Comparison of ENCODE assay signal across 11 mouse cellular contexts in the genomic region with DNA sequence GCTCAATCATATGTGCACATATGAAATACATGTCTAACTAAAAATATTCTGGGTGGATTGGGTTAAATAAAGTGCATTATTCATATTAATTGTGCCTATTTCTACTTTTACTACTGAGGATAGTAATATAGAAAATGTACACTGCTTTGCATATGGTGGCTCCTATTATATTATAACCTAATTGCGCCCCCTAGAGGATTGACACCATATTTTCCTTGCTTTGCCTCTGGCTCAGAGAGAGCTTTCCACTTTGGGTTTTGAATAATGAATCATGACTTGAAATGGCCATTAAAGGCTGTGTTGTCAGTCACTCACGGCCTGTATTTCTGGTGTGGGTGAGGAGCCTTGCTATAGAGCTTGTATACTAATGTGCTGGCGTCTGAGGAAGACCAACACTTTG. TPM values are rescaled to one million over a fixed set of nuclear protein-coding genes. Genes with fewer than 3 reads are reported as not detected.
DNase-seq lines count a peak whose midpoint lies in the region; ATAC-seq and TF ChIP-seq lines count a peak whose summit lies in the region.
"Had no signal": no experiment of that assay in that cellular context is flagged by ENCODE, and none has a peak within 500 bp of the region (broad histone marks: within the 10 kb centered on the region; RNA-seq: fewer than 3 reads in every experiment).

No protein-coding gene starts in this region.

- TF ChIP-seq EP300 in liver, embryonic 14.5 days (IDR thresholded peaks at IDR 0.05; ENCODE audit: low read depth) = no peak

- no peak overlapping the region for H3K4me2 ChIP-seq in liver, embryonic 14.5 days (ENCODE audit: low read depth)
- H3K4me2 ChIP-seq in liver, embryonic 11.5 days = no peak overlapping the region
- H3K4me2 ChIP-seq: forebrain, embryonic 12.5 days; neural tube, embryonic 12.5 days had no signal

- H3K27ac ChIP-seq in liver, embryonic 14.5 days = no peak overlapping the region
- no peak overlapping the region for H3K27ac ChIP-seq in liver, embryonic 11.5 days (ENCODE audit: low read depth, low read length)
- H3K27ac ChIP-seq: forebrain, embryonic 12.5 days; neural tube, embryonic 12.5 days had no signal

- TF ChIP-seq CTCF in liver, embryonic 14.5 days (IDR thresholded peaks at IDR 0.05; ENCODE audit: low read depth) = peak; percentile 50; the same call in 1 of the 2 replicates
- TF ChIP-seq CTCF in E14TG2a.4 (conservative IDR thresholded peaks at IDR 0.05; ENCODE audit: low read length) = peak; percentile 75

- no peaks in the 10 kb centered on the region for H3K27me3 ChIP-seq in liver, embryonic 14.5 days (ENCODE audit: control insufficient read depth, insufficient read depth, low read length)
- H3K27me3 ChIP-seq in liver, embryonic 11.5 days (replicated peaks; ENCODE audit: control insufficient read depth, insufficient read depth, low read length) = no peaks in the 10 kb centered on the region
- peaks cover 2% of the 10 kb centered on the region; the same call in 1 of the 2 replicates for H3K27me3 ChIP-seq in E14TG2a.4 (ENCODE audit: insufficient read depth, low read length)
- H3K27me3 ChIP-seq: neural tube, embryonic 12.5 days had no signal

- H3K9ac ChIP-seq in liver, embryonic 14.5 days (replicated peaks) = no peak overlapping the region
- no peak overlapping the region for H3K9ac ChIP-seq in liver, embryonic 11.5 days (ENCODE audit: low read depth, low read length)
- H3K9ac ChIP-seq: forebrain, embryonic 12.5 days; neural tube, embryonic 12.5 days had no signal

- no peaks in the 10 kb centered on the region for H3K4me1 ChIP-seq in liver, embryonic 14.5 days (replicated peaks; ENCODE audit: control insufficient read depth in 2 of 2, insufficient read depth in 2 of 2, low read length in 1 of 2)
- H3K4me1 ChIP-seq in liver, embryonic 11.5 days (replicated peaks; ENCODE audit: control insufficient read depth, insufficient read depth, low read length) = no peaks in the 10 kb centered on the region
- H3K4me1 ChIP-seq in E14TG2a.4 (replicated peaks; ENCODE audit: low read depth, low read length) = no peaks in the 10 kb centered on the region

- WGBS in liver, embryonic 14.5 days (ENCODE audit: insufficient replicate concordance) = 30% methylated on average over 3 of the region's 3 CpGs
- WGBS in liver, embryonic 11.5 days = 53% methylated on average over 3 of the region's 3 CpGs

- H3K36me3 ChIP-seq in liver, embryonic 14.5 days (replicated peaks; ENCODE audit: control insufficient read depth, insufficient read depth, low read depth) = no peaks in the 10 kb centered on the region
- H3K36me3 ChIP-seq in liver, embryonic 11.5 days (ENCODE audit: control insufficient read depth, insufficient read depth, low read length) = no peaks in the 10 kb centered on the region
- H3K36me3 ChIP-seq in E14TG2a.4 (ENCODE audit: insufficient read depth, low read length) = no peaks in the 10 kb centered on the region
- H3K36me3 ChIP-seq: forebrain, embryonic 12.5 days; neural tube, embryonic 12.5 days had no signal

- peak; percentile 50 for DNase-seq in embryo, embryonic 11 days
- DNase-seq in embryo, embryonic 9.5 days (ENCODE audit: extremely low spot score) = no peak
- DNase-seq in liver, embryonic 14.5 days (ENCODE audit: low read depth in 3 of 3, low spot score in 3 of 3) = no peak
- no peak for DNase-seq in liver, embryonic 11.5 days (ENCODE audit: low spot score)
- DNase-seq in kidney, adult 8-10 months = no peak
- DNase-seq: thymus, postnatal 4 days had no signal

- no peaks in the 10 kb centered on the region for H3K9me3 ChIP-seq in liver, embryonic 14.5 days (ENCODE audit: control insufficient read depth, low read length)
- H3K9me3 ChIP-seq in liver, embryonic 11.5 days (ENCODE audit: control insufficient read depth, low read length) = no peaks in the 10 kb centered on the region
- H3K9me3 ChIP-seq in E14TG2a.4 (ENCODE audit: low read length) = no peaks in the 10 kb centered on the region
- H3K9me3 ChIP-seq: forebrain, embryonic 12.5 days; neural tube, embryonic 12.5 days had no signal

- ATAC-seq in liver, embryonic 14.5 days (ENCODE audit: insufficient read depth) = no peak
- ATAC-seq in liver, embryonic 11.5 days (replicated peaks; ENCODE audit: low FRiP score) = no peak
- peak; percentile 74 for ATAC-seq in common myeloid progenitor, adult 5-6 weeks (replicated peaks; ENCODE audit: low read depth, poor library complexity, severe bottlenecking)
- ATAC-seq in frontal cortex, adult (ENCODE audit: low TSS enrichment) = no peak

- no peak overlapping the region for H3K4me3 ChIP-seq in liver, embryonic 14.5 days (ENCODE audit: insufficient read depth in 1 of 2, low read depth in 2 of 2, low read length in 2 of 2)
- H3K4me3 ChIP-seq in liver, embryonic 11.5 days (ENCODE audit: low read depth, low read length) = no peak overlapping the region
- H3K4me3 ChIP-seq in E14TG2a.4 (replicated peaks; ENCODE audit: low read length) = no peak overlapping the region
- H3K4me3 ChIP-seq: forebrain, embryonic 12.5 days; neural tube, embryonic 12.5 days had no signal

RNA-seq across cellular contexts. Expression of a gene that starts 59.1 kb away (rescaled TPM):
- polyA plus RNA-seq in liver, embryonic 14.5 days (2012; rRNA removed) = 5.6 and 9.3 TPM in 2 replicates
- 14.4 and 17.2 TPM in 2 replicates for polyA plus RNA-seq in liver, embryonic 14.5 days (2014; fragmentation: Nextera tagmentation; extraction: Ambion mirVana)
- polyA plus RNA-seq in liver, embryonic 11.5 days (2014; fragmentation: Nextera tagmentation; extraction: Ambion mirVana) = 76.1 and 79.6 TPM in 2 replicates
- total RNA-seq in common myeloid progenitor, adult 5-6 weeks (2017) = 54.8 and 60.9 TPM in 2 replicates
